Comparison of ENCODE assay signal across 33 mouse cellular contexts in genomic region chr3:96038851-96039250, GRCm38 (mm10).
"Had no signal": no experiment of that assay in that cellular context is flagged by ENCODE, and none has a peak within 500 bp of the region (broad histone marks: within the 10 kb centered on the region; RNA-seq: fewer than 3 reads in every experiment).

No protein-coding gene starts in this region.

- DNase-seq: heart, postnatal 14 days; heart, postnatal 36 days; heart, postnatal 4 days; kidney, adult 11 months; kidney, adult 18-20 months; kidney, adult 2 months; kidney, adult 8-10 months; kidney, adult 9 months; kidney, postnatal 10 days; kidney, postnatal 14 days; kidney, postnatal 25 days; kidney, postnatal 36 days; kidney, postnatal 4 days; layer of hippocampus, adult 9-11 months; layer of hippocampus, postnatal 36 days had no signal

- H3K4me2 ChIP-seq: heart, embryonic 11.5 days; heart, embryonic 12.5 days; heart, embryonic 13.5 days; heart, embryonic 15.5 days; hindbrain, embryonic 12.5 days; hindbrain, embryonic 13.5 days; hindbrain, embryonic 14.5 days; hindbrain, embryonic 15.5 days; kidney, embryonic 15.5 days had no signal

- H3K4me1 ChIP-seq: hindbrain, embryonic 10.5 days; hindbrain, embryonic 12.5 days; hindbrain, embryonic 13.5 days; hindbrain, embryonic 15.5 days; kidney, embryonic 15.5 days had no signal

- H3K9me3 ChIP-seq: heart, embryonic 12.5 days; heart, embryonic 13.5 days; heart, embryonic 15.5 days; hindbrain, embryonic 10.5 days; hindbrain, embryonic 12.5 days; hindbrain, embryonic 13.5 days; hindbrain, embryonic 15.5 days; kidney, embryonic 15.5 days had no signal

- H3K27ac ChIP-seq: heart, embryonic 13.5 days; heart, embryonic 15.5 days; hindbrain, embryonic 10.5 days; hindbrain, embryonic 12.5 days; hindbrain, embryonic 13.5 days; hindbrain, embryonic 14.5 days; hindbrain, embryonic 15.5 days; hindbrain, postnatal 0 days; kidney, embryonic 15.5 days; kidney, postnatal 0 days; layer of hippocampus, adult 2 months had no signal

- H3K9ac ChIP-seq: heart, embryonic 12.5 days; heart, embryonic 13.5 days; heart, embryonic 15.5 days; hindbrain, embryonic 12.5 days; hindbrain, embryonic 13.5 days; hindbrain, embryonic 14.5 days; hindbrain, embryonic 15.5 days; kidney, embryonic 15.5 days had no signal

- ATAC-seq: hindbrain, embryonic 16.5 days; hindbrain, postnatal 0 days; inflammation-experienced regulatory T-cells, adult 6 months; intestine, embryonic 16.5 days; intestine, postnatal 0 days had no signal

- H3K4me3 ChIP-seq: heart, embryonic 12.5 days; heart, embryonic 13.5 days; heart, embryonic 15.5 days; hindbrain, embryonic 10.5 days; hindbrain, embryonic 12.5 days; hindbrain, embryonic 13.5 days; hindbrain, embryonic 15.5 days; kidney, embryonic 15.5 days; layer of hippocampus, adult 2 months; left cerebral cortex, adult 2 months had no signal

- H3K36me3 ChIP-seq: heart, embryonic 12.5 days; heart, embryonic 15.5 days; hindbrain, embryonic 10.5 days had no signal

- H3K27me3 ChIP-seq: heart, embryonic 12.5 days; heart, embryonic 13.5 days; heart, embryonic 15.5 days; hindbrain, embryonic 12.5 days; hindbrain, embryonic 13.5 days; hindbrain, embryonic 15.5 days; kidney, embryonic 15.5 days had no signal
